Mouse (Mus musculus): ENCODE data around the gene Ms4a6b. TPM values are rescaled to one million over a fixed set of nuclear protein-coding genes. Genes with fewer than 3 reads are reported as not detected.

Ms4a6b gene
- total and polyA plus RNA-seq, 3 experiments: not detected

DNA sequence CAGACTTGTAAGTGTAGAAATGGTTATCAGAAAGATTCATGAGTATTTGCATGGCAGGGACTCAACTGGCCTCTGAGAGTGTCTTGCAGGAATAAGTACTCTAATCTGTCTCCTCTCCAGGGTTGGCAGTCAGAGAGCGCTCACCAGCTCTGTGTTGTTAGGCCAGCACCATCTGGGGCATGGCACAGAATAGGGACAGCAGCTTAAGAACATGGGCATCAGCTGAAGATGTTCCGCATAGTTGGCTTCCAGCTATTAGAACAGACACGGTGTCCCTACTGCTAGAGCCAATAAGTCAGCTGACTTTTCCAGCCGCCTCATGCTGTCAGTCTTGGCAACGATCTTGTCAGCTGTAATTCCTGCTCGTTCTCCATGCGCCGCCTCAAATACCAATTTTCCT lies 58.7 kb downstream of the Ms4a6b start:
- Histone ChIP-seq H3K27ac (ENCODE audit: control insufficient read depth, low read depth, low read length) (no peak overlapping the region), H3K4me1 (ENCODE audit: control insufficient read depth in 1 of 2, insufficient read depth in 2 of 2, low read length in 2 of 2) (no peaks in the 10 kb centered on the region), H3K79me2 (ENCODE audit: control insufficient read depth, insufficient read depth, low read length, poor library complexity) (no peaks in the 10 kb centered on the region), H3K27me3 (ENCODE audit: control insufficient read depth in 1 of 2, insufficient read depth in 2 of 2, low read length in 2 of 2) (peaks cover 1 to 9% of the 10 kb centered on the region in 2 experiments), H3K36me3 (ENCODE audit: control insufficient read depth in 1 of 2, insufficient read depth in 2 of 2, low read length in 2 of 2) (no peaks in the 10 kb centered on the region), H3K9ac (ENCODE audit: control insufficient read depth, low read depth, low read length, poor library complexity, severe bottlenecking) (no peak overlapping the region), H3K4me3 (ENCODE audit: control insufficient read depth in 1 of 2, insufficient read depth in 1 of 2, low read depth in 2 of 2, low read length in 2 of 2) (no peak overlapping the region), H3K9me3 (replicated peaks; ENCODE audit: insufficient read depth, low read length) (no peaks in the 10 kb centered on the region)
- TF ChIP-seq POLR2AphosphoS5 (IDR thresholded peaks at IDR 0.05; ENCODE audit: borderline replicate concordance, low read depth, low read length) (no peak), TCF12 (IDR thresholded peaks at IDR 0.05; ENCODE audit: low read depth, low read length) (no peak), ELF1 (IDR thresholded peaks at IDR 0.05; ENCODE audit: low read depth, low read length) (no peak), MYC (IDR thresholded peaks at IDR 0.05; ENCODE audit: low read depth, low read length) (no peak), MAFK (IDR thresholded peaks at IDR 0.05; ENCODE audit: borderline replicate concordance, low read depth, low read length) (no peak), KAT2A (conservative IDR thresholded peaks at IDR 0.05; ENCODE audit: low read depth, low read length) (no peak), ZNF384 (IDR thresholded peaks at IDR 0.05; ENCODE audit: low read depth, low read length) (no peak), USF2 (IDR thresholded peaks at IDR 0.05; ENCODE audit: borderline replicate concordance in 1 of 2, insufficient read depth in 1 of 2, low read depth in 1 of 2, low read length in 2 of 2) (no peak), MXI1 (IDR thresholded peaks at IDR 0.05; ENCODE audit: low read depth, low read length) (no peak), TBP (IDR thresholded peaks at IDR 0.05; ENCODE audit: low read depth, low read length) (no peak), ZC3H11A (IDR thresholded peaks at IDR 0.05; ENCODE audit: low read depth, low read length) (no peak)
- no peak for DNase-seq (ENCODE audit: low read depth, low spot score)

Other genes starting within 250 kb of the Ms4a6b start
- gene Ms4a5, start 232.6 kb upstream of the Ms4a6b start, total RNA-seq (2012; rRNA removed): not detected in 2 replicates
- not detected for gene Ms4a5, start 232.6 kb upstream of the Ms4a6b start, polyA plus RNA-seq (2012; ENCODE audit: insufficient read depth in 1 of 2, insufficient read length in 2 of 2, low read depth in 1 of 2, low replicate concordance in 2 of 2, missing spikeins in 1 of 2)
- not detected in 2 replicates for gene Ms4a14, start 202.1 kb upstream of the Ms4a6b start, total RNA-seq (2012; rRNA removed)
- not detected for gene Ms4a14, start 202.1 kb upstream of the Ms4a6b start, polyA plus RNA-seq (2012; ENCODE audit: insufficient read depth in 1 of 2, insufficient read length in 2 of 2, low read depth in 1 of 2, low replicate concordance in 2 of 2, missing spikeins in 1 of 2)
- not detected in 2 replicates for gene Ms4a7, start 180.4 kb upstream of the Ms4a6b start, total RNA-seq (2012; rRNA removed)
- gene Ms4a7, start 180.4 kb upstream of the Ms4a6b start, polyA plus RNA-seq (2012; ENCODE audit: insufficient read depth in 1 of 2, insufficient read length in 2 of 2, low read depth in 1 of 2, low replicate concordance in 2 of 2, missing spikeins in 1 of 2): not detected
- gene Ms4a4a, start 141.0 kb upstream of the Ms4a6b start, total RNA-seq (2012; rRNA removed): not detected in 2 replicates
- gene Ms4a4a, start 141.0 kb upstream of the Ms4a6b start, polyA plus RNA-seq (2012; ENCODE audit: insufficient read depth in 1 of 2, insufficient read length in 2 of 2, low read depth in 1 of 2, low replicate concordance in 2 of 2, missing spikeins in 1 of 2): not detected
- gene Ms4a4c, start 111.7 kb upstream of the Ms4a6b start, total RNA-seq (2012; rRNA removed): not detected in 2 replicates
- not detected for gene Ms4a4c, start 111.7 kb upstream of the Ms4a6b start, polyA plus RNA-seq (2012; ENCODE audit: insufficient read depth in 1 of 2, insufficient read length in 2 of 2, low read depth in 1 of 2, low replicate concordance in 2 of 2, missing spikeins in 1 of 2)
- not detected in 2 replicates for gene Ms4a4b, start 73.0 kb upstream of the Ms4a6b start, total RNA-seq (2012; rRNA removed)
- not detected for gene Ms4a4b, start 73.0 kb upstream of the Ms4a6b start, polyA plus RNA-seq (2012; ENCODE audit: insufficient read depth in 1 of 2, insufficient read length in 2 of 2, low read depth in 1 of 2, low replicate concordance in 2 of 2, missing spikeins in 1 of 2)
- gene Ms4a6c, start 47.1 kb upstream of the Ms4a6b start, total RNA-seq (2012; rRNA removed): not detected in 2 replicates
- gene Ms4a6c, start 47.1 kb upstream of the Ms4a6b start, polyA plus RNA-seq (2012; ENCODE audit: insufficient read depth in 1 of 2, insufficient read length in 2 of 2, low read depth in 1 of 2, low replicate concordance in 2 of 2, missing spikeins in 1 of 2): not detected
- not detected in 2 replicates for gene Gm8369, start 30.6 kb upstream of the Ms4a6b start, total RNA-seq (2012; rRNA removed)
- not detected for gene Gm8369, start 30.6 kb upstream of the Ms4a6b start, polyA plus RNA-seq (2012; ENCODE audit: insufficient read depth in 1 of 2, insufficient read length in 2 of 2, low read depth in 1 of 2, low replicate concordance in 2 of 2, missing spikeins in 1 of 2)
- not detected in 2 replicates for gene Ms4a4d, start 20.3 kb downstream of the Ms4a6b start, total RNA-seq (2012; rRNA removed)
- gene Ms4a4d, start 20.3 kb downstream of the Ms4a6b start, polyA plus RNA-seq (2012; ENCODE audit: insufficient read depth in 1 of 2, insufficient read length in 2 of 2, low read depth in 1 of 2, low replicate concordance in 2 of 2, missing spikeins in 1 of 2): not detected
- gene Ms4a6d, start 88.3 kb downstream of the Ms4a6b start, total RNA-seq (2012; rRNA removed): not detected in 2 replicates
- gene Ms4a6d, start 88.3 kb downstream of the Ms4a6b start, polyA plus RNA-seq (2012; ENCODE audit: insufficient read depth in 1 of 2, insufficient read length in 2 of 2, low read depth in 1 of 2, low replicate concordance in 2 of 2, missing spikeins in 1 of 2): not detected
- gene Ms4a2, start 107.2 kb downstream of the Ms4a6b start, total RNA-seq (2012; rRNA removed): 1.5 and 3.1 TPM in 2 replicates
- gene Ms4a2, start 107.2 kb downstream of the Ms4a6b start, polyA plus RNA-seq (2012; ENCODE audit: insufficient read depth in 1 of 2, insufficient read length in 2 of 2, low read depth in 1 of 2, low replicate concordance in 2 of 2, missing spikeins in 1 of 2): under 1 TPM in 1 of 2 experiments, not detected in 1; 0.32 TPM
- gene Ms4a3, start 124.3 kb downstream of the Ms4a6b start, total RNA-seq (2012; rRNA removed): 0.88 and 1.0 TPM in 2 replicates
- gene Ms4a3, start 124.3 kb downstream of the Ms4a6b start, polyA plus RNA-seq (2012; ENCODE audit: insufficient read depth in 1 of 2, insufficient read length in 2 of 2, low read depth in 1 of 2, low replicate concordance in 2 of 2, missing spikeins in 1 of 2): 1 to 10 TPM in 1 of 2 experiments, not detected in 1; 1.0 TPM
- not detected in 2 replicates for gene Oosp2, start 144.0 kb downstream of the Ms4a6b start, total RNA-seq (2012; rRNA removed)
- not detected for gene Oosp2, start 144.0 kb downstream of the Ms4a6b start, polyA plus RNA-seq (2012; ENCODE audit: insufficient read depth in 1 of 2, insufficient read length in 2 of 2, low read depth in 1 of 2, low replicate concordance in 2 of 2, missing spikeins in 1 of 2)
- gene Oosp1, start 174.6 kb downstream of the Ms4a6b start, total RNA-seq (2012; rRNA removed): not detected in 2 replicates
- not detected for gene Oosp1, start 174.6 kb downstream of the Ms4a6b start, polyA plus RNA-seq (2012; ENCODE audit: insufficient read depth in 1 of 2, insufficient read length in 2 of 2, low read depth in 1 of 2, low replicate concordance in 2 of 2, missing spikeins in 1 of 2)
- not detected in 2 replicates for gene Oosp3, start 180.5 kb downstream of the Ms4a6b start, total RNA-seq (2012; rRNA removed)
- not detected for gene Oosp3, start 180.5 kb downstream of the Ms4a6b start, polyA plus RNA-seq (2012; ENCODE audit: insufficient read depth in 1 of 2, insufficient read length in 2 of 2, low read depth in 1 of 2, low replicate concordance in 2 of 2, missing spikeins in 1 of 2)
- gene Gif, start 231.0 kb downstream of the Ms4a6b start, total RNA-seq (2012; rRNA removed): not detected in 2 replicates
- gene Gif, start 231.0 kb downstream of the Ms4a6b start, polyA plus RNA-seq (2012; ENCODE audit: insufficient read depth in 1 of 2, insufficient read length in 2 of 2, low read depth in 1 of 2, low replicate concordance in 2 of 2, missing spikeins in 1 of 2): not detected

All from MEL (cell line).